8 mouse cellular contexts compared by ENCODE assay signal in genomic region chr2:83725796-83726195, GRCm38 (mm10). TPM values are rescaled to one million over a fixed set of nuclear protein-coding genes. Genes with fewer than 3 reads are reported as not detected.
DNase-seq lines count a peak whose midpoint lies in the region; ATAC-seq and TF ChIP-seq lines count a peak whose summit lies in the region.

No protein-coding gene starts in this region.

- no peaks in the 10 kb centered on the region for H3K9me3 ChIP-seq in embryonic facial prominence, embryonic 15.5 days (replicated peaks)
- no peaks in the 10 kb centered on the region for H3K9me3 ChIP-seq in intestine, postnatal 0 days (ENCODE audit: control insufficient read depth)
- no peaks in the 10 kb centered on the region for H3K9me3 ChIP-seq in neural tube, embryonic 14.5 days (ENCODE audit: control insufficient read depth, low read length)

- no peak overlapping the region for H3K9ac ChIP-seq in embryonic facial prominence, embryonic 15.5 days
- no peak overlapping the region for H3K9ac ChIP-seq in intestine, postnatal 0 days (ENCODE audit: low read depth, low read length)
- no peak overlapping the region for H3K9ac ChIP-seq in neural tube, embryonic 14.5 days (replicated peaks; ENCODE audit: low read depth, low read length)

- H3K27me3 ChIP-seq in embryonic facial prominence, embryonic 15.5 days = no peaks in the 10 kb centered on the region
- H3K27me3 ChIP-seq in intestine, postnatal 0 days (replicated peaks; ENCODE audit: control insufficient read depth, insufficient read depth, low read length) = no peaks in the 10 kb centered on the region
- H3K27me3 ChIP-seq in neural tube, embryonic 14.5 days (ENCODE audit: control insufficient read depth, insufficient read depth, low read length) = no peaks in the 10 kb centered on the region; the same call in 1 of the 2 replicates

- H3K4me3 ChIP-seq in left cerebral cortex, adult 2 months = peak overlapping the region; percentile 52
- H3K4me3 ChIP-seq in embryonic facial prominence, embryonic 15.5 days (replicated peaks) = peak overlapping the region; percentile 85
- peak overlapping the region; percentile 92 for H3K4me3 ChIP-seq in intestine, postnatal 0 days (ENCODE audit: low read depth, low read length)
- peak overlapping the region; percentile 66 for H3K4me3 ChIP-seq in neural tube, embryonic 14.5 days (ENCODE audit: low read depth, low read length)

- H3K27ac ChIP-seq in left cerebral cortex, adult 2 months = peak overlapping the region; percentile 85; the same call in 1 of the 2 replicates
- no peak overlapping the region for H3K27ac ChIP-seq in embryonic facial prominence, embryonic 15.5 days (replicated peaks)
- H3K27ac ChIP-seq in intestine, postnatal 0 days (ENCODE audit: low read depth, low read length) = no peak overlapping the region
- H3K27ac ChIP-seq in neural tube, embryonic 14.5 days (ENCODE audit: low read depth, low read length) = no peak overlapping the region

- intact Hi-C loops in left cerebral cortex, adult 2 months (cut with DNase I) = loop anchor here (2.0 to 5.0 kb wide), 4 partner anchors 35 to 81 kb away; partner anchors contain the start of gene Zc3h15
- intact Hi-C loops in left cerebral cortex, postnatal 10 days (cut with DNase I) = loop anchor here (2.0 kb wide), 1 partner anchor 15 kb away; no protein-coding TSS in a partner anchor

- ATAC-seq in embryonic facial prominence, embryonic 15.5 days (ENCODE audit: insufficient number of reproducible peaks, low FRiP score, low TSS enrichment, low read depth) = no peak
- no peak for ATAC-seq in intestine, postnatal 0 days
- no peak for ATAC-seq in neural tube, embryonic 14.5 days (ENCODE audit: low read depth)

- peaks cover 24% of the 10 kb centered on the region for H3K4me1 ChIP-seq in embryonic facial prominence, embryonic 15.5 days
- no peaks in the 10 kb centered on the region for H3K4me1 ChIP-seq in intestine, postnatal 0 days (replicated peaks; ENCODE audit: control insufficient read depth, insufficient read depth, low read length)
- H3K4me1 ChIP-seq in neural tube, embryonic 14.5 days (ENCODE audit: control insufficient read depth, insufficient read depth, low read length) = no peaks in the 10 kb centered on the region

- 43% methylated on average over 4 of the region's 4 CpGs for WGBS in embryonic facial prominence, embryonic 15.5 days
- WGBS in intestine, postnatal 0 days = 49% methylated on average over 4 of the region's 4 CpGs
- 70% methylated on average over 4 of the region's 4 CpGs for WGBS in neural tube, embryonic 14.5 days

- H3K36me3 ChIP-seq in embryonic facial prominence, embryonic 15.5 days = no peaks in the 10 kb centered on the region
- H3K36me3 ChIP-seq in intestine, postnatal 0 days (ENCODE audit: control insufficient read depth, insufficient read depth) = no peaks in the 10 kb centered on the region; the same call in none of the 2 replicates
- H3K36me3 ChIP-seq in neural tube, embryonic 14.5 days (ENCODE audit: control insufficient read depth, insufficient read depth, low read length) = no peaks in the 10 kb centered on the region

- DNase-seq in left cerebral cortex, adult 2 months (ENCODE audit: extremely low spot score in 1 of 2, low spot score in 2 of 2) = no peak
- no peak for DNase-seq in left cerebral cortex, adult 8-10 months (ENCODE audit: low spot score in 2 of 2)
- DNase-seq in spleen, postnatal 10 days (ENCODE audit: low spot score in 2 of 2) = no peak
- DNase-seq in left cerebral cortex, postnatal 10 days (ENCODE audit: extremely low spot score in 1 of 2, low spot score in 2 of 2) = no peak
- DNase-seq in adrenal gland, postnatal 10 days = no peak

- TF ChIP-seq CTCF in left cerebral cortex, adult 2 months (IDR thresholded peaks at IDR 0.05) = no peak
- TF ChIP-seq CTCF in intestine, postnatal 0 days (IDR thresholded peaks at IDR 0.05; ENCODE audit: low read depth) = no peak

- H3K4me2 ChIP-seq in embryonic facial prominence, embryonic 15.5 days (replicated peaks) = peak overlapping the region; percentile 73
- peak overlapping the region; percentile 88 for H3K4me2 ChIP-seq in intestine, postnatal 0 days (replicated peaks; ENCODE audit: low read depth)
- H3K4me2 ChIP-seq in neural tube, embryonic 14.5 days (ENCODE audit: low read depth, low read length) = peak overlapping the region; percentile 84

RNA-seq across cellular contexts. Expression of gene Itgav, which starts 1.6 kb away (rescaled TPM):
- total RNA-seq in left cerebral cortex, adult 2 months (2021) = 100 to 1,000 TPM; 135 to 149 TPM
- 100 to 1,000 TPM; 121 to 130 (median 126) TPM for total RNA-seq in left cerebral cortex, adult 8-10 months (2022)
- 68.8 and 74.6 TPM in 2 replicates for polyA plus RNA-seq in embryonic facial prominence, embryonic 15.5 days (2015; fragmentation: Nextera tagmentation; extraction: Ambion mirVana)
- polyA plus RNA-seq in intestine, postnatal 0 days (2015; fragmentation: Nextera tagmentation; extraction: Ambion mirVana) = 86.6 and 95.0 TPM in 2 replicates
- polyA plus RNA-seq in neural tube, embryonic 14.5 days (2014; fragmentation: Nextera tagmentation; extraction: Ambion mirVana) = 32.9 and 37.0 TPM in 2 replicates
- total RNA-seq in left cerebral cortex, postnatal 10 days (2021) = 10 to 100 TPM; 55.3 to 69.3 TPM
- 10 to 100 TPM; 72.8 to 77.2 TPM for total RNA-seq in adrenal gland, postnatal 10 days (2021)
